Mouse (Mus musculus): ENCODE measurements at regions not wholly inside any gene's neighbourhood (a gene's known extent, or its start where the extent isn't known, plus 50 kb on each side); places are given as distances from the start of the nearest gene placed in this dataset.

GRCm38 (mm10) chr10:30952410-30952809 is 109.8 kb upstream of the Hey2 start:
- no peak for DNase-seq (ENCODE audit: low read depth, low spot score)

GRCm38 (mm10) chr10:30946601-30947000 is 104.0 kb upstream of the Hey2 start:
- no peak for DNase-seq (ENCODE audit: low read depth, low spot score)

GRCm38 (mm10) chr10:30918322-30918988 is 75.9 kb upstream of the Hey2 start:
- no peak for DNase-seq (ENCODE audit: low read depth, low spot score)

- peak; percentile 17 for DNase-seq (ENCODE audit: low read depth, low spot score)
Measured at GRCm38 (mm10) chr10:30893771-30894170, 51.2 kb upstream of the Hey2 start.

Measured in skeletal muscle tissue, adult 2 months (tissue).